Mouse (Mus musculus) kidney, adult 8-10 months (tissue): ENCODE measurements around the gene Ckap5.
"Not testable (repeated sequence)": the region's sequence is repeated elsewhere in the genome, so short reads cannot be mapped to it uniquely, and the experiment has no call there.

Experiments used
- DNase-seq, 2 experiments: peaks; one replicate each; pipeline ENCODE4 v3.0.0; 2022

The Ckap5 gene

GRCm38 (mm10) chr2:91526294-91527146, at the start of gene Ckap5:
TSS of gene Ckap5 (plus strand) at chr2:91526762.
- DNase-seq: peak; percentile 92 to 93

- DNase-seq: no peak
Observed at GRCm38 (mm10) chr2:91476841-91477240, 49.7 kb upstream of the Ckap5 start.

DNA sequence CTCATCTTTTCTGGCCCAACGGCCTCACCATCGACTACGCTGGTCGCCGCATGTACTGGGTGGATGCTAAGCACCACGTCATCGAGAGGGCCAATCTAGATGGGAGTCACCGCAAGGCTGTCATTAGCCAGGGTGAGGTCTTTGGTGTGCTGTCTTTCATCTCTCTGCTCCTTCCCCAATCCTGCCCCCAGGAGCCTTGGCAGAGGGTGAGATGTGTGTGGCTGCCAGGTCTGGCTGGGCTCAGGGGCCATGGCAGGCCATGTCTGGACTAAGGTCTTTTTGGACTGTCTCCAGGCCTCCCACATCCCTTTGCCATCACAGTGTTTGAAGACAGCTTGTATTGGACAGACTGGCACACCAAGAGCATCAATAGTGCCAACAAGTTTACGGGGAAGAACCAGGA, 46.2 kb upstream of the Ckap5 start:
- no peak for DNase-seq

GRCm38 (mm10) chr2:91480805-91481514, 45.6 kb upstream of the Ckap5 start:
- peak; percentile 53 to 62 for DNase-seq

DNA sequence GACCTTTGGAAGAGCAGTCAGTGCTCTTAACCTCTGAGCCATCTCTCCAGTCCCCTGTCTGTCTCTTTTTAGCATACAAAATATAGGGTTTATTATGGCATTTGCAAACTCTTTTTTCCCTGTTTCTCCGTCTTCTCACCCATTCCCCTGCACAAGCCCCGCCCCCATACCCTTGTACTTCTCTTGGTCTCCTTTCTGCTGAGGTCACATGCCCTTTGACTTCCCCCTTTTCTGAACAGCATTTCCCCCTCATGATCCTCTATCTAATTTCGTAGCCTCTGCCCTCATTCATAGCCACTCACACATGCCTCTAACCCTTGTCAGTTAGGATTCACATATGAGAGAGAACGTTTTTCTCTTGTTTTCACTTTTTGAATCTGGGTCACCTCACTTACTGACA, 41.9 kb upstream of the Ckap5 start:
- DNase-seq: no peak

- peak in 1 of 2 experiments; percentile 32 for DNase-seq
Observed at GRCm38 (mm10) chr2:91485256-91485655, 41.3 kb upstream of the Ckap5 start.

- DNase-seq: peak in 1 of 2 experiments; percentile 43
Observed at GRCm38 (mm10) chr2:91487295-91487694, 39.3 kb upstream of the Ckap5 start.

DNA sequence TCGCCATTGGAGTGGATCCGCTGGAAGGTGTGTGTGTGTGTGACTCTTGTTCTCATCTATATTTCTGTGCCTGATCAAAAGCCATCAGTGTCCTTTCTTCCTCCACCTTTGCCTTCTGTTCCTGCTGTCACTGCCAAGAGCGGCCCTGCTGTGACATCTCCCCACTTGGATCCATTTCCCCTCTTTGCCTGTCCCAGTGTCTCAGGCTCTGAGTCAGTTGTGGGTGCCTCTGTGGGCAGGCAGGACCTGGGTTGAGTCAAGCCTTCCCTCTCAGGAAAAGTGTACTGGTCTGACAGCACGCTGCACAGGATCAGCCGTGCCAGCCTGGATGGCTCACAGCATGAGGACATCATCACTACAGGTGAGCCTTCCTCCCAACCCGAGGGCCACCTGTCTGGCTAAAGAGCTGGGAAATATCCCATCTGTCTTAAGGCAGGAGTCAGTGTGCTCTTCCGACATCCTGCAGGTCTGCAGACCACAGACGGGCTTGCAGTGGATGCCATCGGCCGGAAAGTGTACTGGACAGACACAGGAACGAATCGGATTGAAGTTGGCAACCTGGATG, 34.4 kb upstream of the Ckap5 start:
- no peak for DNase-seq

DNA sequence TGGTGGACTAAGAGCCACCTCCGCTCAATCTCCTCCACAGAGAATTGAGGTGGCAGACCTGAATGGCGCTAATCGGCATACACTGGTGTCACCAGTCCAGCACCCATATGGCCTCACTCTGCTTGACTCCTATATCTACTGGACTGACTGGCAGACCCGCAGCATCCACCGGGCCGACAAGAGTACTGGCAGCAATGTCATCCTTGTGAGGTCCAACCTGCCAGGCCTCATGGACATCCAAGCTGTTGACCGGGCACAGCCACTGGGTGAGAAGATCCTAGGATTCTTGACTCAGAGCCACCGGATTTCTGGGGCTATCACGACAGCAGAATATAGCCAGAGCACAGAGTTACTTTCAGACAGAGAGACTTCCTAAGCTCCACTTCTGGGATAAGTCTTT, 32.6 kb upstream of the Ckap5 start:
- no peak for DNase-seq

GRCm38 (mm10) chr2:91498093-91498719, 28.4 kb upstream of the Ckap5 start:
- no peak for DNase-seq

DNA sequence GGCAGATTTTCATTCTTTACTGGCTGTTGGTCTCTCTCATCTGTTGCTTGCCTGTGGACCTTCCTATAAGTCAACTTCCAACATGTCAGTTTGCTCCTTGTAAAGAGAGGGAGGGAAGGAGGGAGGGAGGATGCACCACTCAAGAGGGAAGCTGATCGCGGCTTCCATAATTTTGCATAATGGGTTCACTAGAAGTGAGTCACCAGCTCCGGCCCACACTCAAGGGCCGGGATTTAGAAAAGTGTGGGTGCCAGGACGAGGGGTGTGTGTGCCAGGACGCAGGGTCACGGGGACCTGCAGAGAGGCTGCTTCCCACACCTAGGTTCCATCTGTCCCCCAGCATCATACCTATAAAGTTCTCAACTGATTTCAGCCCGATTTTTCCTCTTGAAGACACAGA, 18.5 kb upstream of the Ckap5 start:
- no peak for DNase-seq

DNA sequence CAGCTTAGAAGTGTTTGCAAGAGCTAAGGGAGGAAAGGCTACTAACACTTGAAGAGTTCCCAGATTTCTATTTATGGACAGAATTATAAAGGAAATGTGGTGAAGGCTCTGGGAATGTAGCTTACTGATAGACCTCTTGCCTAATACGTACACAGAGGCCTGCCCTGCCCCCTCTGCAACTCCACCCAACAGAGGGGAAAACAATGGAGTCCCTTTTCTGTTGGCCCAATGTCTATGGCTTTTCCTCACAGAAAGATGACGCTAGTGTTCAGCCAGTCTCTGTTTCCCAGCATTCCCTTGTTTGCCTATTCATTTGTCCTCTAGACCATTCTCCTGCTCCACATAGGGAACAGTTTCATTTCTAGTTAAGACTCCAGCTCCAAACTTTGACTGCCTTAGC, 9.4 kb upstream of the Ckap5 start:
- no peak for DNase-seq

DNA sequence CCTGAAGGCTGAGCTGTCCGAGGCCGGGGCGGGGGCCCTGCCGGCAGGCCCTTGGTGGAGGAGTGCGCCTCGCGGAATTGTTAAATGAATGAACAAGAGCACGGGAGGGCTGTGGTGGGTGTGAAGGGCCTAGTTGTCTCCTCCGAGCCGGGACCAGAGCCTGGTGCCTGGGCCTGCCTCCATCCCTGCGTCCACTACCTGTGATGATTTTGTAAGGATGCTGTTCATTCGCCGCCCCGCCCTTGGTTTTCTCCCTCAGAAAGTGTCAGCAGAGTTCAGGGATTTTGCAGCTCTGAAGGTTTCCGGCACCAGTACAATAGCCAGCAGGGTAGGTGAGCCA, 555 bp downstream of the Ckap5 start:
- DNase-seq: peak; percentile 5 to 12

DNA sequence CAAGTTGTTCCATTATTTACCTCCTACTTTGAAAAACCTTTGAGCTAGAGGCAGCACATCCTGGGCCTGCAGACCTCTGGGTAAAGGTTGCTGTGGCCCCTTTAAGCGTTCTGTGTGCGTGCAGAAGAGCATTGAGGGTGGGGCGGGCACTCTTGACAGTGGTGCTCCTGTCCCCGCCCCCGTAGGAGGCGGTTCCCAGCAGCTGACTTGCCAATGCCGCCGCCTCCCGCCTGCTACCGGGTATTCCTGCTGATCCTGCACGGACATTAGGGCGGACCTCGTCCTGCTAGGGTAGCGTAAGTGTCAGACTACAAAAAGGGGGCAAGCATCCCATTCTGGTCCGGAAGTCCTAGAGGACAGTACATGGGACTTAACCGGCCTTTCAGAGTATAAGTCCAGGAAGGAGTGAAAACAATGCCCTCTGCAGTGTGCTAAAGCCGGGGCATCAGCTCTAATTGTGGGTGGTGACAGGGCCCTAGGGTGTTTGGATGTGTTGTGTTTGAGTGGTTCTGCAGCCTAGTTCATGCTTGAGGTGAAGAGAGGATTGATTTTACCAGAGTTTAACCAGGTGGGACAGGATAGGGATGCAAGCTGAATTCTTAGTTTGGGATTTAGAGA, 11.1 kb downstream of the Ckap5 start:
- peak; percentile 93 for DNase-seq

- DNase-seq: no peak
Observed at GRCm38 (mm10) chr2:91568125-91568524, 41.6 kb downstream of the Ckap5 start.

GRCm38 (mm10) chr2:91580894-91581293, 54.3 kb downstream of the Ckap5 start:
- no peak for DNase-seq

- DNase-seq: no peak
Observed at GRCm38 (mm10) chr2:91586242-91586641, 59.7 kb downstream of the Ckap5 start.

GRCm38 (mm10) chr2:91600475-91600874, 73.9 kb downstream of the Ckap5 start:
- DNase-seq: no peak

DNA sequence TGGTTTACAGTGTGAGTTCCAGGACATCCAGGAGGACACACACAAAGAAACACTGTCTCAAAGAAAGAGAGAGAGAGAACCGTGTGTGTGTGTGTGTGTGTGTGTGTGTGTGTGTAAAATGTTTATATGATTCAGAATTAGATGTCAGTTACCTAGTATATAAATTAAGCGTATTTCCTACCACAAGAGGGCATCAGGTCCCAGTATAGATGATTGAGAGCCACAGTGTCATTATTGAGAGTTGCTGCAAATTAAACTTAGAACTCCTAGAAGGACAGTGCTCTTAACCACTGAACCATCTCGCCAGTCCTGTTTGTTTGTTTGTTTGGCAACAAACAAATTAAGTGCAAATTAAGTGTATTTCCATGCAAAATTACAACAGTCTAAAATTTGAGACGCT, 75.8 kb downstream of the Ckap5 start:
- no peak for DNase-seq

GRCm38 (mm10) chr2:91609370-91609769, 82.8 kb downstream of the Ckap5 start:
- DNase-seq: not testable (repeated sequence)

DNA sequence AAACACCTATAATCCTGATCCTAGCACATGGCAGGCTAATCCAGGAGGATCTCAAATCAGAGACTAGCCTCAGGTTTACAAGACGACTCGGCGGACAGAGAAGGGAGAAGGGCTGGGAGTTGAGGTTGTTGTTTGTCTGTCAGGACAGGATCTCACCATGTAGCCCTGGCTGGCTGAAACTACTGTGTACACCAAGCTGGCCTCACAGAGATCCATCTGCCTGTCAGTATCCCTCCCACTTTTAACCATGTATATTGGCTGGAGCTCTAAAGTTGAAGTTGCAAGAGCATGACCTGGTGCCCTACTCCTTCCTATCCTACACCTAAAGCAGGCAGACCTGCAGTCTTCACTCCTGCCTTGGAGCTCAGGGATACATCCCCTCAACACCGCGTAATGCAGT, 95.8 kb downstream of the Ckap5 start:
- no peak for DNase-seq

DNA sequence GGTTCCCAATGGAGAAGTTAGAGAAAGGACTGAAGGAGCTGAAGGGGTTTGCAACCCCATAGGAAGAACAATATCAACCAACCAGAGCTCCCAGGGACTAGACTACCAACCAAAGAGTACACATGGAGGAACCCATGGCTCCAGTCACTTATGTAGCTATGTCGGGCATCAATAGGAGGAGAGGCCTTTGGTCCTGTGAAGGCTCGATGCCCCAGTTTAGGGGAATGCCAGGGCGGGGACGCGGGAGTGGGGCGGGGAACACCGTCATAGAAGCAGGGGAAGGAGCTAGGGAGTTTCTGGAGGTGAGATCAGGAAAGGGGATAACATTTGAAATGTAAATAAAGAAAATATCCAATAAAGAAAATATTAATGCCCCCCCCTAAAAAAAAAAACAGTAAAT, 96.8 kb downstream of the Ckap5 start:
- DNase-seq: not testable (repeated sequence)

GRCm38 (mm10) chr2:91627486-91627885, 100.9 kb downstream of the Ckap5 start:
- no peak for DNase-seq
